Mouse (Mus musculus) megakaryocyte, embryonic 14.5 days (primary cell): ENCODE data around the gene 4930519P11Rik. TPM values are rescaled to one million over a fixed set of nuclear protein-coding genes. Genes with fewer than 3 reads are reported as not detected.

Experiments
- H3K27me3 ChIP-seq: replicated peaks from 2 replicates; pipeline ENCODE3; 2012; ENCODE audit warnings: inconsistent platforms
- H3K36me3 ChIP-seq: replicated peaks from 2 replicates; pipeline ENCODE3; 2012; ENCODE audit warnings: low read length, inconsistent platforms, mixed read lengths
- H3K4me1 ChIP-seq: 2 replicates; pipeline ENCODE4 v1.6.1; 2012; ENCODE audit warnings: inconsistent platforms
- H3K4me3 ChIP-seq: replicated peaks from 2 replicates; pipeline ENCODE3; 2012; ENCODE audit warnings: moderate library complexity, mild to moderate bottlenecking, inconsistent platforms
- H3K9me3 ChIP-seq: 2 replicates; pipeline ENCODE4 v1.6.1; 2012; ENCODE audit warnings: inconsistent platforms
- FLI1 ChIP-seq: IDR thresholded peaks from 2 replicates; pipeline ENCODE4 v1.6.1; 2012; ENCODE audit warnings: low read length, inconsistent platforms, mixed read lengths
- GATA1 ChIP-seq: IDR thresholded peaks from 3 replicates; pipeline ENCODE4 v1.6.1; 2012; ENCODE audit warnings: mixed read lengths, low read length, inconsistent platforms, borderline replicate concordance
- polyA plus RNA-seq: library from polyadenylated mRNA; stranded (reverse); fragments of >175 nt; gene quantifications from 2 replicates; pipeline ENCODE4 v1.2.3, GENCODE M21; 2012; ENCODE audit warnings: low replicate concordance; ENCODE audit not compliant: insufficient read depth

Gene 4930519P11Rik
- polyA plus RNA-seq, 1 experiment: 1.6 TPM

GRCm38 (mm10) chr2:154648086-154648485, 34.8 kb upstream of the 4930519P11Rik start:
- Histone ChIP-seq H3K4me3 (no peak overlapping the region), H3K36me3 (peaks cover 37% of the 10 kb centered on the region), H3K4me1 (peaks cover 6% of the 10 kb centered on the region; the same call in 1 of the 2 replicates), H3K27me3 (no peaks in the 10 kb centered on the region), H3K9me3 (peaks cover 12% of the 10 kb centered on the region)
- TF ChIP-seq FLI1 (no peak), GATA1 (no peak)

DNA sequence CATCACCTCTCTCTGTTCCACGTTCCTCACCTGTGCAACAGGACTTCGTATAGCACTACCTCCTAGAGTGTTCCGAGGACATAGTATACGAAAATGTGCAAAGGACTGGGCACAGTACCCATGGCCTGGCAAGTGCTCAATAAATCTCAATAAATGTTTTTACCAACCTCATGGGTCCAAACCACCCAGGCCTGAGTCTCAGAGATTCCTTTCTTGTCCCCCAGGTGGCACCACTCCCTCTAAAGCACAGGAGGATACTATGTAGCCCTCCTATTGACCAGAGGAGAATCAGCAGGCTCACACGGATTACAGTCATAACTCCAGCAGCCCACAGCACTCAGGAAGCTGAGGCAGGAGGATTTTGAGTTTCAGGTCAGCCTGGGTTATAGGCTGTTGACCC, 33.4 kb upstream of the 4930519P11Rik start:
- Histone ChIP-seq H3K9me3 (peaks cover 12% of the 10 kb centered on the region), H3K4me1 (peaks cover 6% of the 10 kb centered on the region; the same call in 1 of the 2 replicates), H3K27me3 (no peaks in the 10 kb centered on the region), H3K4me3 (no peak overlapping the region), H3K36me3 (peaks cover 51% of the 10 kb centered on the region)
- TF ChIP-seq FLI1 (no peak), GATA1 (no peak)

- Histone ChIP-seq H3K4me3 (no peak overlapping the region), H3K27me3 (no peaks in the 10 kb centered on the region), H3K4me1 (peaks cover 6% of the 10 kb centered on the region; the same call in 1 of the 2 replicates), H3K9me3 (peaks cover 7% of the 10 kb centered on the region), H3K36me3 (peaks cover 86% of the 10 kb centered on the region)
- TF ChIP-seq GATA1: no peak
- no peak for TF ChIP-seq FLI1
Measured at GRCm38 (mm10) chr2:154642712-154643385, 29.6 kb upstream of the 4930519P11Rik start.

DNA sequence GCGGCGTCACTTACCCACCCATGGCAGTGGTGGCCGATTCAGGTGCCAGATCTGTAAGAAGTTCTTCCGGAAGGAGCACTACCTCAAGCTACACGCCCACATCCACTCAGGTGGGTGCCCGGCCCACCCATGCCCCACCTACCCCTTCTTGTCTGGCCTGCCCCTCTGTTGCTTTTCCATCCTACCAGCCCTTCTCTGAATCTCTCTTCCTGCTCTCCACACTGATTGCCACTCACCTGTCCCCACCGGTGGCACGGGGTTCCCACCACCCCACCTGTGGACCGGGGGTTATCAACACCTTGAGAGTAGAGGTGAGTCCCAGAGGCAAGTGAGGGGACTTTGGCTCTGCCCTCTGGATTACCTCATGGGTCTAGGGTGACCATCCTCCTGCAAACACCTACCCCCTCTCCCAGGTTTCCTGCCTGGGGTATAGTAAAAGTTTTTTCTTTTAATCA, 28.8 kb upstream of the 4930519P11Rik start:
- no peak overlapping the region for H3K4me3 ChIP-seq
- H3K36me3 ChIP-seq: peaks cover 94% of the 10 kb centered on the region
- no peaks in the 10 kb centered on the region for H3K27me3 ChIP-seq
- peaks cover 5% of the 10 kb centered on the region; the same call in 1 of the 2 replicates for H3K4me1 ChIP-seq
- TF ChIP-seq FLI1: no peak
- TF ChIP-seq GATA1: no peak
- H3K9me3 ChIP-seq: peaks cover 9% of the 10 kb centered on the region

DNA sequence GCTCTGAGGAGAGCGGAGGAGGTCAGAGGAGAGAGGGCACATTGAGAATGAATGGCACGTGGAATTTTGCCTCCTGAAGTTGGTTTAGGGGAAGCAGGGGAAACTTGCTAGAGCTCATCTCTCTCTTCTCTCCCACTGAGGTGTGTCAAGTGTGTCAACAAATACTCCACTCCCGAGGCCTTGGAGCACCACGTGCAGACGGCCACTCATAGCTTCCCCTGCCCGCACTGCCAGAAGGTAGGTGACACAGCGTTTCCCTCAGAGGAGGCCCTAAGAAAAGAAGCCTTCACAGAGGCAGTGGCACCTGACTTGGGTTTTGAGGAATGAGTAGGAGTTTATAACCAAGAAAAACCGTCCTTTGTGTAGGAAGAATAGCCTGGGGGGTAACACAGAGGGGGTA, 27.9 kb upstream of the 4930519P11Rik start:
- Histone ChIP-seq H3K4me3 (no peak overlapping the region), H3K4me1 (no peaks in the 10 kb centered on the region), H3K9me3 (peaks cover 9% of the 10 kb centered on the region), H3K27me3 (no peaks in the 10 kb centered on the region), H3K36me3 (peaks cover 93% of the 10 kb centered on the region)
- no peak for TF ChIP-seq GATA1
- no peak for TF ChIP-seq FLI1

DNA sequence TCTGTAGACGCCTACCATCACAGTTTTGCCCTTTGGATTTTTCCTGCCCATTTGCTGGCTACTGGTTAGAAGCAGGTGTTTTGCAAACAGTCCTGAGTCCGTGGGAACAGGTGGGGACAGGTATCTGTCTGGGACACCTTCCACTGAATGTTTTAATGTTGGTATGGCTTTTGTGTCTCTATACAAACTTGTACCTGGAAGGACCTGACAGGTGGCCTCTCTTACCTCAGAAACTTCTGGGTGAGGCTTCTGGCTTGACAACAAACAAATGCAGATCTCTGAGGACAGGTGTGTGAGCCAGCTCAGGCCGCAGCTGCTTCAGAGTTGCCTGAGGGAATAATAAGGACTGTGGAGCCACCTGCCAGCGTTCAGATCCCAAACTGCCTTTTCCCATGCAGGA, 25.9 kb upstream of the 4930519P11Rik start:
- H3K9me3 ChIP-seq: peaks cover 9% of the 10 kb centered on the region
- peaks cover 94% of the 10 kb centered on the region for H3K36me3 ChIP-seq
- H3K4me1 ChIP-seq: no peaks in the 10 kb centered on the region
- TF ChIP-seq FLI1 (no peak), GATA1 (no peak)
- H3K4me3 ChIP-seq: no peak overlapping the region
- H3K27me3 ChIP-seq: no peaks in the 10 kb centered on the region

DNA sequence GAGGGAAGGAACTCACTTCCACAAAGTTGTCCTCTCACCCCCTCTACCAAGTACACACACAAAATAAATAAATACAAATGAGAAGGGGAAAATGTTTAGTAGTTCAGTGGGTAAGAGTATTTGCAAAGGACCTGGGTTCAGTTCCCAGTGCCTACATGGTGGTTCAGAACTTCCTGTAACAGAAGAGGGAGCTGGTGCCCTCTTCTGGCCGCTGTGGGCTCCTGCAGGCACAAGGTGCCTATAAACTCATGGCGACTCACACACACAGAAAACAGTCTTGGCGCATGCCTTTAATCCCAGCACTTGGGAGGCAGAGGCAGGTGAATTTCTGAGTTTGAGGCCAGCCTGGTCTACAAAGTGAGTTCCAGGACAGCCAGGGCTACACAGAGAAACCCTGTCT, 25.3 kb upstream of the 4930519P11Rik start:
- TF ChIP-seq GATA1: no peak
- no peak for TF ChIP-seq FLI1
- H3K9me3 ChIP-seq: peaks cover 9% of the 10 kb centered on the region
- H3K27me3 ChIP-seq: no peaks in the 10 kb centered on the region
- no peaks in the 10 kb centered on the region for H3K4me1 ChIP-seq
- H3K4me3 ChIP-seq: no peak overlapping the region
- H3K36me3 ChIP-seq: peaks cover 92% of the 10 kb centered on the region

DNA sequence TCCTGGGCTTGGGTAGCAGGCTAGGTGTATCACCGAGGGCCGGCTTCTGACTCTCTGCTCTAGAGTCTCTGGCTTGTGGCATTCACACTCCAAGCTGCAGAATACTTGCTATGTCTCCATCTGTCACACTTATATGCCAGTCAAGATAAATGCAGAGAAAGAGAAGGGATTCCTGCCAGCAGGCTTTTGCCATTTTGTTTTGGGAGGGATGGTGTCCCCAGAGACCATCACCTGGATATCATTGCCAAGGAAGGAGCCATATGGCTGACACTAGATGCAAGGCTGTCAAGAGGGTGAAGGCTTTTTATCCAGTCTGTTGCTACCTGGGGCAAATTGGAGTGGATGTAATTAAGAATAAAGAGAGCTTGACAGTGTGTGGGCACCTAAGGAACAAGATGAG, 22.6 kb upstream of the 4930519P11Rik start:
- H3K4me1 ChIP-seq: no peaks in the 10 kb centered on the region; the same call in 1 of the 2 replicates
- H3K36me3 ChIP-seq: peaks cover 92% of the 10 kb centered on the region

GRCm38 (mm10) chr2:154633876-154634644, 20.8 kb upstream of the 4930519P11Rik start:
- H3K36me3 ChIP-seq: peaks cover 91% of the 10 kb centered on the region
- no peaks in the 10 kb centered on the region; the same call in 1 of the 2 replicates for H3K4me1 ChIP-seq
- TF ChIP-seq GATA1 (no peak), FLI1 (no peak)
- no peak overlapping the region for H3K4me3 ChIP-seq
- no peaks in the 10 kb centered on the region for H3K27me3 ChIP-seq
- H3K9me3 ChIP-seq: peaks cover 9% of the 10 kb centered on the region

More for the DNA sequence above, 22.6 kb upstream of the 4930519P11Rik start:
- Histone ChIP-seq H3K9me3 (peaks cover 9% of the 10 kb centered on the region), H3K4me3 (no peak overlapping the region), H3K27me3 (no peaks in the 10 kb centered on the region)
- TF ChIP-seq GATA1 (no peak), FLI1 (no peak)

DNA sequence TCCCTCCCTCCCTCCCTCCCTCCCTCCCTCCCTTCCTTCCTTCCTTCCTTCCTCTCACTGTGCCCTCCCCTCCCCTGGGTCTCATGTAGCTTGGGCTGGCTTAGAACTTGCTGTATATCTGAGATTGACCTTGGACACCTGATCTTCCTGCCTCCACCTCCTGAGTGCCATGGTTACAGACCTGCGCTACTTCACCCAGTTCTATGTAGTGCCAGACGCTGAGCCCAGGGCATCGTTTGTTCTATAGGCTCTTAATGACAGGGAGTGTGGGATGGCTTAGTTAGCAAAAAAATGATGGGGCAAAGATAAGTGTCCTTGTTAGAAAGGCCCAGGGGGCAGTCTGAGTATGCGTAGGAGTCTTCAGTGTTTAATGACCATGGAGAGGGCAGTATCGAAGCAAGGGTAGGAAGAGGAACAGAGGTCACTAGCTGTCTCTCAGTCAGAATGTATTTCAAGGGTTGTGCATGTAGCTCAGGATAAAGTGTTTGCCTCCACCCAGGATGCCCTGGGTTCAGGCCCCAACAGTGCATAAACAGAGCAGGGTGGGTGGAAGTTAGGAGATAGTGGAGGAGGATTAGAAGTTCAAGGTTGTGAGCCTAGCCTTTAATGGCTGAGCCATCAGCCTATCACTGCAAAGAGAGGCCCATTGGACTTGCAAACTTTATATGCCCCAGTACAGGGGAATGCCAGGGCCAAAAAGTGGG, 20.0 kb upstream of the 4930519P11Rik start:
- peaks cover 92% of the 10 kb centered on the region for H3K36me3 ChIP-seq
- H3K27me3 ChIP-seq: no peaks in the 10 kb centered on the region
- TF ChIP-seq FLI1 (no peak), GATA1 (no peak)
- no peak overlapping the region for H3K4me3 ChIP-seq
- peaks cover 5% of the 10 kb centered on the region for H3K9me3 ChIP-seq
- no peaks in the 10 kb centered on the region; the same call in 1 of the 2 replicates for H3K4me1 ChIP-seq
